ENCODE assay signal across 11 mouse cellular contexts in genomic region chr17:66131212-66131611, GRCm38 (mm10). TPM values are rescaled to one million over a fixed set of nuclear protein-coding genes. Genes with fewer than 3 reads are reported as not detected.
DNase-seq lines count a peak whose midpoint lies in the region; ATAC-seq and TF ChIP-seq lines count a peak whose summit lies in the region.
"Had no signal": no experiment of that assay in that cellular context is flagged by ENCODE, and none has a peak within 500 bp of the region (broad histone marks: within the 10 kb centered on the region; RNA-seq: fewer than 3 reads in every experiment).

No protein-coding gene starts in this region.

- TF ChIP-seq EP300 in ES-Bruce4 (IDR thresholded peaks at IDR 0.05; ENCODE audit: insufficient read depth, low read depth, low read length), result no peak

- no peaks in the 10 kb centered on the region for H3K4me1 ChIP-seq in ES-Bruce4 (ENCODE audit: control insufficient read depth, insufficient read depth, low read length)
- H3K4me1 ChIP-seq in forebrain, embryonic 13.5 days, result no peaks in the 10 kb centered on the region
- H3K4me1 ChIP-seq: embryonic facial prominence, embryonic 13.5 days; limb, embryonic 13.5 days had no signal

- peak; percentile 71 for ATAC-seq in erythroblast, adult 5-6 weeks (replicated peaks; ENCODE audit: low FRiP score, poor library complexity, severe bottlenecking)
- no peak for ATAC-seq in forebrain, embryonic 13.5 days

- peaks cover 52% of the 10 kb centered on the region for H3K36me3 ChIP-seq in ES-Bruce4 (ENCODE audit: control insufficient read depth, insufficient read depth, low read length, poor library complexity, severe bottlenecking)
- peaks cover 78% of the 10 kb centered on the region for H3K36me3 ChIP-seq in forebrain, embryonic 13.5 days (ENCODE audit: poor library complexity, severe bottlenecking)

- no peak overlapping the region for H3K4me3 ChIP-seq in layer of hippocampus, adult 2 months
- no peak overlapping the region for H3K4me3 ChIP-seq in ES-Bruce4 (ENCODE audit: low read depth, low read length)
- H3K4me3 ChIP-seq in forebrain, embryonic 13.5 days, result no peak overlapping the region
- H3K4me3 ChIP-seq: embryonic facial prominence, embryonic 13.5 days; limb, embryonic 13.5 days had no signal

- whole genome bisulfite sequencing in forebrain, embryonic 13.5 days, result 96% methylated on average over 4 of the region's 4 CpGs

- no peak overlapping the region for H3K4me2 ChIP-seq in forebrain, embryonic 13.5 days
- H3K4me2 ChIP-seq: embryonic facial prominence, embryonic 13.5 days; limb, embryonic 13.5 days had no signal

- H3K9me3 ChIP-seq in ES-Bruce4 (replicated peaks; ENCODE audit: control insufficient read depth, insufficient read depth, low read length, poor library complexity, severe bottlenecking), result no peaks in the 10 kb centered on the region
- H3K9me3 ChIP-seq in forebrain, embryonic 13.5 days (replicated peaks), result no peaks in the 10 kb centered on the region
- H3K9me3 ChIP-seq: limb, embryonic 13.5 days had no signal

- H3K27ac ChIP-seq in layer of hippocampus, adult 2 months, result no peak overlapping the region
- no peak overlapping the region for H3K27ac ChIP-seq in ES-Bruce4 (ENCODE audit: insufficient read depth, low read length)
- no peak overlapping the region for H3K27ac ChIP-seq in forebrain, embryonic 13.5 days
- H3K27ac ChIP-seq: embryonic facial prominence, embryonic 13.5 days; limb, embryonic 13.5 days had no signal

- TF ChIP-seq CTCF in layer of hippocampus, adult 2 months (conservative IDR thresholded peaks at IDR 0.05), result peak; percentile 57
- peak; percentile 63 for TF ChIP-seq CTCF in ES-Bruce4 (IDR thresholded peaks at IDR 0.05; ENCODE audit: low read depth, low read length)

- no peak for DNase-seq in layer of hippocampus, adult 2 months (ENCODE audit: low spot score in 2 of 2)
- DNase-seq in layer of hippocampus, adult 8-10 months (ENCODE audit: low spot score in 2 of 2), result no peak
- DNase-seq in naive thymus-derived CD4-positive, alpha-beta T cell, adult 2 months (ENCODE audit: low read depth), result peak; percentile 53
- no peak for DNase-seq in MN1 (ENCODE audit: low spot score)
- DNase-seq in layer of hippocampus, postnatal 36 days, result no peak
- DNase-seq: heart, postnatal 10 days had no signal

- TF ChIP-seq POLR2A in ES-Bruce4 (IDR thresholded peaks at IDR 0.05; ENCODE audit: insufficient read depth, low read length), result no peak

- H3K27me3 ChIP-seq in ES-Bruce4 (ENCODE audit: control insufficient read depth, insufficient read depth, low read length, poor library complexity, severe bottlenecking), result no peaks in the 10 kb centered on the region
- H3K27me3 ChIP-seq in forebrain, embryonic 13.5 days, result no peaks in the 10 kb centered on the region
- H3K27me3 ChIP-seq: embryonic facial prominence, embryonic 13.5 days; limb, embryonic 13.5 days had no signal

- H3K9ac ChIP-seq in ES-Bruce4 (ENCODE audit: low read depth, poor library complexity, severe bottlenecking), result no peak overlapping the region
- H3K9ac ChIP-seq in forebrain, embryonic 13.5 days, result no peak overlapping the region
- H3K9ac ChIP-seq: limb, embryonic 13.5 days had no signal

RNA-seq across cellular contexts. Expression of gene Ddx11, which starts 7.9 kb away (rescaled TPM):
- total RNA-seq in layer of hippocampus, adult 2 months (2021), result 1 to 10 TPM; 1.1 to 1.5 TPM
- total RNA-seq in layer of hippocampus, adult 8-10 months (2022), result 1 to 10 TPM in 3 of 4 experiments, under 1 TPM in 1; 0.89 to 1.9 (median 1.4) TPM
- 29.4 and 38.2 TPM in 2 replicates for polyA plus RNA-seq in ES-Bruce4 (2011; ENCODE audit: insufficient read depth, insufficient read length, low read depth, missing spikeins)
- total RNA-seq in erythroblast, adult 5-6 weeks (2015; ENCODE audit: low replicate concordance), result 1.2 and 3.1 TPM in 2 replicates
- total RNA-seq in erythroblast, adult 5-6 weeks (2017; ENCODE audit: low replicate concordance), result 3.5 and 6.0 TPM in 2 replicates
- 16.2 and 17.3 TPM in 2 replicates for polyA plus RNA-seq in forebrain, embryonic 13.5 days (2015; fragmentation: Nextera tagmentation; extraction: Ambion mirVana)
- 1 to 10 TPM; 1.1 to 1.9 TPM for total RNA-seq in layer of hippocampus, postnatal 36 days (2021)

RNA-seq across cellular contexts. Expression of gene Washc1, which starts 19.9 kb away (rescaled TPM):
- total RNA-seq in layer of hippocampus, adult 2 months (2021), result 10 to 100 TPM; 44.2 to 48.1 TPM
- total RNA-seq in layer of hippocampus, adult 8-10 months (2022), result 10 to 100 TPM; 41.0 to 51.1 (median 49.0) TPM
- 23.5 and 26.9 TPM in 2 replicates for polyA plus RNA-seq in ES-Bruce4 (2011; ENCODE audit: insufficient read depth, insufficient read length, low read depth, missing spikeins)
- total RNA-seq in erythroblast, adult 5-6 weeks (2015; ENCODE audit: low replicate concordance), result 5.4 and 9.6 TPM in 2 replicates
- total RNA-seq in erythroblast, adult 5-6 weeks (2017; ENCODE audit: low replicate concordance), result 5.9 and 8.9 TPM in 2 replicates
- 36.8 and 37.4 TPM in 2 replicates for polyA plus RNA-seq in forebrain, embryonic 13.5 days (2015; fragmentation: Nextera tagmentation; extraction: Ambion mirVana)
- total RNA-seq in layer of hippocampus, postnatal 36 days (2021), result 10 to 100 TPM; 38.2 to 39.1 TPM

RNA-seq across cellular contexts. Expression of gene Ndufv2, which starts 29.9 kb away (rescaled TPM):
- 100 to 1,000 TPM; 233 to 261 TPM for total RNA-seq in layer of hippocampus, adult 2 months (2021)
- total RNA-seq in layer of hippocampus, adult 8-10 months (2022), result 100 to 1,000 TPM; 227 to 270 (median 244) TPM
- polyA plus RNA-seq in ES-Bruce4 (2011; ENCODE audit: insufficient read depth, insufficient read length, low read depth, missing spikeins), result 211 and 233 TPM in 2 replicates
- total RNA-seq in erythroblast, adult 5-6 weeks (2015; ENCODE audit: low replicate concordance), result 58.2 and 67.7 TPM in 2 replicates
- 60.4 TPM in 2 replicates for total RNA-seq in erythroblast, adult 5-6 weeks (2017; ENCODE audit: low replicate concordance)
- 354 and 358 TPM in 2 replicates for polyA plus RNA-seq in forebrain, embryonic 13.5 days (2015; fragmentation: Nextera tagmentation; extraction: Ambion mirVana)
- total RNA-seq in layer of hippocampus, postnatal 36 days (2021), result 100 to 1,000 TPM; 257 to 261 TPM

RNA-seq across cellular contexts. Expression of gene Ankrd12, which starts 54.3 kb away (rescaled TPM):
- 100 to 1,000 TPM; 229 to 237 TPM for total RNA-seq in layer of hippocampus, adult 2 months (2021)
- 100 to 1,000 TPM; 198 to 247 (median 235) TPM for total RNA-seq in layer of hippocampus, adult 8-10 months (2022)
- polyA plus RNA-seq in ES-Bruce4 (2011; ENCODE audit: insufficient read depth, insufficient read length, low read depth, missing spikeins), result 19.5 and 21.8 TPM in 2 replicates
- 27.8 and 45.0 TPM in 2 replicates for total RNA-seq in erythroblast, adult 5-6 weeks (2015; ENCODE audit: low replicate concordance)
- total RNA-seq in erythroblast, adult 5-6 weeks (2017; ENCODE audit: low replicate concordance), result 27.3 and 32.6 TPM in 2 replicates
- polyA plus RNA-seq in forebrain, embryonic 13.5 days (2015; fragmentation: Nextera tagmentation; extraction: Ambion mirVana), result 77.4 and 80.8 TPM in 2 replicates
- 100 to 1,000 TPM; 186 to 190 TPM for total RNA-seq in layer of hippocampus, postnatal 36 days (2021)
